Mouse (Mus musculus) B cell, adult (primary cell): ENCODE data around the gene Trpm5. TPM values are rescaled to one million over a fixed set of nuclear protein-coding genes. Genes with fewer than 3 reads are reported as not detected.

Source experiments
- total RNA-seq: library from RNA; stranded (reverse); gene quantifications from 4 replicates; pipeline ENCODE4 v1.2.4, GENCODE M21; 2023; ENCODE audit not compliant: inconsistent age

The Trpm5 gene
- total RNA-seq = 1.8 to 2.6 TPM (median 2.3 TPM) in 4 replicates

DNA sequence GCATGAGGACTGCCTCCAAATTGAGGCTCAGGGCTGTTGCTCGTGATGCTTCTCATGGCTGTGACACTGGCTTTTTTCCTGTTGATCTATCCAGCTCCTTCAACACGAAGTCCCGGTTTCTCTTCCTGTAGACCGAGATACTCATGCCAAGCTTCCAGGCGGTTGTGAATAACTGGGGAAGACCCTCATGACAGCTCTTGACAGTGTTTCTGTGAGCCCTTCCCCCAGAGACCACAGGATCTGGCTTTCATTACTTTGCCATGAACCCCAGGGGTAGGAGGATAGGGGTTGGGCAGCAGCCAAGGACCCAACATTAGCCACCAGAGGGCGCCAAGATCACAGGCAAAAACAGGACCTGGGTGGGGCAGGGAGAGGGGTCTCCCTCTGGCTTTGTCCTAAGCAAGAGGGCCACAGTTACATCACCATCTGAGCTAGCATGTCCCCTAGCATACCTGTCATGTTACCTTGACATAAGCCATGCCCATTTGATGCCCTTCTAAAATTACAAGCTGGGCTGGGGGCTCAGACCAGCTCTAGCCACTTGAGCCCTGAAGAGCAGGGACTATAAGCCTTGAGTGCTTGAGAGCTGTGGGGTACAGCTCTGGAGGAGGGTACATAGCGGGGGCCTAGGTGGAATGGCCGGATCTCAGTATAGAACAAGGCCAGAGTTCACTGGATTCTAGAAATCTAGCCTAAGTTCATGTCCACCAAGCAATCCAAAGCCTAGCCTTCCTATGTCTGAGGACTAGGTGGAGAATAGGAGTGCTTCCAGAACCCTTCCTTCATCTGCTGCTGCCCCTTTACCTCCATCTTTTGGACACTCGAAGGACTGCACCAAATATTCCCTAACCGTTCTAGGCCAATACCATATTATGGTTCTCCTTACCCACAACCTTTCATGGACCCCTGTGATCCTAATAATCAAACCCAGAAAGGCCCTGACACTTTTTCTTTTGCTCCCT lies at the start of gene Trpm5:
TSS of gene Trpm5 (minus strand) at position 51 of the 962 bp plus-strand sequence.

GRCm38 (mm10) chr7:143106062-143106461 lies 11.6 kb upstream of the Trpm5 start, which contains the start of gene Kcnq1:
Gene Kcnq1 (plus strand): TSS chr7:143106362.

DNA sequence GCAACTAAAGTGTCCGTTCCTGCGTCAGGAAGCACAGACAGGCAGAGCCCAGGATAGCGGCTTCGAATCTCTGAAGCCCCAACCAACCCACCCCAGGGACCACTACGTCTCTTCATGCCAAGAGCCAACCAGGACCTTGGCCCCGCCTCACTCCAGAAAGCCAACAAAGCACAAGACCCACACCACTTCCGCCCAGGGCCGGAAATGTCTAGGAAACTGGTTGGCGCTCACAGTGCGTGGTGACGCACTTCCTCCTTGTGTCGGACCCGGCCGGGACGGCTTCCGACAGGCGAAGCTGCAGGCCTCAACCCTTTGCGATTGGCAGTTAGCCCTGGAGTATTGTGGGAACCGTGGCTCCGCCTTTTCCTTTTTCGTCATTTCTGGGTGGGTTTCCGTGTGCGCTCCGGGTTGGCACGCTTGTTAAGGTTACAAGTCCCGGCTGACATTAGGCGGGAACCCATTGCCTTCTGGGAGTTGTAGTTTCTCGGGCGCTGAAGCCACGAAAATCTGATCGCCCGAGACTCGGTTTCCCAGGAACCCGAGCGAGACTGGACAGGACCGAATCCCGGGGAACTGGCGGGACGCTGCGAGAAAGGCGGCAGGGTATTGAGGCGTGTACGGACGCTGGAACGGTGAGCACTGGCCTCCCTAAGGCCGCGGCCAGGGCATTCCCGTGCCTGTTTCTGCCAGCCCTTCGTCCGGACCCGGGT lies 25.4 kb downstream of the Trpm5 start, which contains the start of gene Tssc4:
TSS of gene Tssc4 (plus strand) at position 368 of the 710 bp plus-strand sequence.

DNA sequence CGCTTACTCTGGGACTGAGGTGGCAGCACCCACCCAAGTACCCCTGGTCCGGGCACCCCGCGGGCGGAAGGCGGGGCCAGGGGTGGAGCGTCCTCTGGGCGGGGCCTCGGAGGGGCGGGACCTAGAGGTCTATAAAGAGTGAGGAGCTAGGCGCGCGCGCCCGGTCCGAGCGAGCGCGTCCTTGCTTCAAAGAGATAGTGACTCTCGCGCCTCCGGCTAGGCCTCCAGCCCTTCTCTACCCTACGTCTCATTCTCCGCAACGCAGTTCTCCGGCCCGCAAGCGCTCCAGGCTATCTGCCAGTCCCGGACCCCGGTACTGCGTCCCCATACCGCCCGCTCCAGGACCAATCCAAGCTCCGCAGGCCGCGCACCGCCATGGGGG lies 41.8 kb downstream of the Trpm5 start, which contains the start of gene Cd81:
TSS of gene Cd81 (plus strand) at position 114 of the 382 bp plus-strand sequence.

Other genes with a start within 250 kb of the Trpm5 start
- not detected in 4 replicates for gene Th, start 163.5 kb downstream of the Trpm5 start, total RNA-seq
- gene Ascl2, start 125.4 kb downstream of the Trpm5 start, total RNA-seq = not detected in 4 replicates
- 144 to 163 TPM (median 159 TPM) in 4 replicates for gene Tspan32, start 89.6 kb downstream of the Trpm5 start, total RNA-seq
- gene Cd81, start 41.9 kb downstream of the Trpm5 start, total RNA-seq = 211 to 234 TPM (median 225 TPM) in 4 replicates
- 14.9 to 21.9 TPM (median 18.4 TPM) in 4 replicates for gene Tssc4, start 25.4 kb downstream of the Trpm5 start, total RNA-seq
- not detected in 4 replicates for gene Kcnq1, start 11.7 kb upstream of the Trpm5 start, total RNA-seq